Mouse (Mus musculus): ENCODE measurements around the gene Coq10b. TPM values are rescaled to one million over a fixed set of nuclear protein-coding genes. Genes with fewer than 3 reads are reported as not detected.
"Not testable (repeated sequence)": the region's sequence is repeated elsewhere in the genome, so short reads cannot be mapped to it uniquely, and the experiment has no call there.

The Coq10b gene
- total RNA-seq, 2 experiments from 2014 or later: 33.3 to 33.7 TPM

DNA sequence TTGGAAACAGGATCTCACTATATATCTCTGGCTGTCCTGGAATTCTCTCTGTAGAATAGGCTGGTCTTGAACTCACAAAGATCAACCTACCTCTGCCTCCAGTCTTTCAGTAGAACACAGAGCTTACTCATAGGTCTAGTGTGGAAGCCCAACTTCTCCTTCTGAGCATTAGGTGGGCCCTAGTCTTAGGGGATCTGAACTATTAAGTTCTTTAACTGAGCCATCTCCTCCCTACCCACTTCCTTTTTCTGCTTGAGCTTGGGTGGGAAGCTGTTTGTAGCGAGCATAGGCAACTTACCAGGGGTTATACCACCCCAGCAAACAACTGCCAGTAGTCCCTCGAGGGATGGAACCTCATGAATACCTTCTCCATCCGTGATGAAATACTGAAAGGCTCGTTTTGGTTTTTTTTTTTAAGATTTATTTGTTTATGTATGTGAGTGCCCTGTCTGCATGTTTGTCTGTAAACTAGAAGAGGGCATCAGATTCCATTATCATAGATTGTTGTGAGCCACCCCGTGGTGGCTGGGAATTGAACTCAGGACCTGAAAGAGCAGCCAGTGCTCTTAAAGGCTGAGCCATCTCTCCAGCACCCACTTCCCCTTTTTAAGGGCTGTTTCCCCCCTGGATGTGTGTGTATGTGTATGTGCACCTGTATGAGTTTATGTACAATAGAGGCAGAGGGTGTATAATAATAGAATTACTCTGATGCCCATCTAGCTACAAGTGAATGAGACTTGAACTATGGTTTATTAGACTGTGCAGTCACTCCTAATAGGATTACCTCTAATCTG lies 2.9 kb downstream of the Coq10b start:
- no peak for DNase-seq

DNA sequence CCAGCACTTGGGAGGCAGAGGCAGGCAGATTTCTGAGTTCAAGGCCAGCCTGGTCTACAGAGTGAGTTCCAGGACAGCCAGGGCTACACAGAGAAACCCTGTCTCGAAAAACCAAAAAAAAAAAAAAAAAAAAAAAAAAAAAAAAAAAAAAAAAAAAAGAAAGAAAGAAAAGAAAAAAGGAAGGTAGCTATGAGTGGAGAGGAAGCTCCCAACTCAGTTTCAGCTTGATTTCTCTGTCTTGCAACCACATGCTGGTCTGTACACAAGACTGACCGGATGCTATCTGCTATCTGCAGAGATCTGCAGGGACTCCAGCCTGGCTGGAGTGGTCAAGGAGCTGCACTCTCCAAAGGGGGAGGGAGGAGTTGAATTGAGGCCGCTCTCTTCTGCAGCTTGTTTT lies 5.8 kb downstream of the Coq10b start:
- DNase-seq: not testable (repeated sequence)

GRCm38 (mm10) chr1:55061099-55061498 lies 8.5 kb downstream of the Coq10b start:
- DNase-seq: no peak

DNA sequence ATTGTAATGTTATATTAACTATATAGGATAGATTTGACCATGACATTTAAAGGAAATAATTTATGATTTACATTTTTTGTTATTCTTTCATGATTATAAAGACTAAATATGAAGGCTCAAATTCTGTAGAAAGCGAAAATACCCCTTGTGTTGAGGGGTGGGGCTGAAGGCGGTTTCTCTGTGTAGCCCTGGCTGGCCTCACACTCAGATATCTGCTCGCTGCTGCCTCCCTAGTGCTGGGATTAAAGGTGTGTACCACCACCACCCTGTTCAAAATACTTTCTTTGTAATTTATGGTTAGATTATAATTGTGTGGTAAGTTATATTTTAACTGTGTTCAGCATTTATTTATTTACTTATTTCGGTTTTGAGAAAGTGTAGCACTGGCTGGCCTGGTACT lies 9.2 kb downstream of the Coq10b start:
- no peak for DNase-seq

DNA sequence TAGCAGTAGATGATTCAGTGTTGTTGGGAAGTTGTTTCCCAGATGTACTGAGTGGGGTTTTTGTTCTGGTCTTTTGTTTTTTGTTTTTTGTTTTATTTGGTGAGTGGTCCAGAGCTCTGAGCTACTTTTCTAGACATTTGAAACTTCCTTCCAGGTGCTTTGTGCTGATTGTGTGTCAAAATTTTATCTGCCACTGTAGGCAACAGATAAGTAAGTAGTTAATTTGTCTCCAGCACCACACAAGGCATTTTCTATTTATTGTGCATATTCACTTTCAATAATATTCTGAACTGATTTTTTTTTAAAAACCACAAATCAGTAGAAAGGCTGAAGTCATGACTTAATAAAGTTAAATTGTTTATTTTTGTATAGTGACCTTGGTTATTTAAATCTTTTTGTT lies 19.8 kb downstream of the Coq10b start:
- DNase-seq: not testable (repeated sequence)

GRCm38 (mm10) chr1:55074757-55075156 lies 22.2 kb downstream of the Coq10b start:
- DNase-seq: no peak

DNA sequence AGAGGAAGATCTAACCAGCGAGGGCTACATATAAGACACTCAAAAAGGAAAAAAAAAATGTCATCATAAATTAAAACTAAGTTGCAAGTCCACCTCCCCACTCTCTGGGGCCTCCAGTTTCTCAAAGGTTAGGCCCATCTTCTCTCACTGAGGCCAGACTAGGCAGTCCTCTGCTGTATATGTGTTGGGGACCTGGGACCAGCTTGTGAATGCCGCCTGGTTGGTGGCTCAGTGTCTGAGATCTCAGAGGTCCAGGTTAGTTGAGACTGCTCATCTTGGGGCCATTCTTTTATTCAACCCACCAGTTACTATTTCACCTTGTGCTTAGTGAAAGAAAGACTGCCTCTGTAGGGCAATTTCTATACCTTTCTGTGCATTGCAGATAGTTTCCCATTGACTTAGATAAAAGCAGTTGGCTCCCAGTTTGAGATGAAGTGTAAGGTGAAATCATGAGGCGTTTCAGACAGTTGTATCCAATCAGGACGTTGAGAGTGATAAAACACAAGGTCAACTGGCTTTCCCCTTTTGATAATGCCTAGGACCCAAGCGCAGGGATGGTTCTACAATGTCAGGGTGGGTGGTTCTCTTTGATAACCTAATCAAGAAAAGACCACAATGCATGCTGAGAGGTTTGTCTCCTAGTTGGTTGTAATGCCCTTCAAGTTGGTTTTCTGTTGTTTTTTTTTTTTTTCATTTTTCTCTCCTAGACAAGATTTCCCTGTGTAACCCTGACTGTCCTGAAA lies 23.3 kb downstream of the Coq10b start:
- no peak for DNase-seq

DNA sequence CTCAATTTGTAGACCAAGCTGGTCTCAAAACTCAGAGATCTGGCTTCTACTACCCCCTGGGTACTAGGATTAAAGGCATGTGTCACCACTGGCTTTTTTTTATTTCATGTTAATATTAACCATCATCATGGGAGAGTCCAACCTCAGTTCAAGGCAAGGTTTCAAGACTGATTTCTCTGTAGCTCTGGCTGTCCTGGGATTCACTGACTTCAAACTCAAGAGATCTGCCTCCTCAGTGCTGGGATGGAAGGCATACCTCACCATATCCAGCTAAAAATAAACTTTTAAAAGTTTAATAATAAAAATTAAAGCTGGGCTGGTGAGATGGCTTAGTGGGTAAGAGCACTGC lies 23.8 kb downstream of the Coq10b start:
- DNase-seq: no peak

- no peak for DNase-seq
These were observed 24.4 kb downstream of the Coq10b start for GRCm38 (mm10) chr1:55076849-55077516.

GRCm38 (mm10) chr1:55079677-55080076 lies 27.1 kb downstream of the Coq10b start:
- DNase-seq: peak; percentile 56 to 70

DNA sequence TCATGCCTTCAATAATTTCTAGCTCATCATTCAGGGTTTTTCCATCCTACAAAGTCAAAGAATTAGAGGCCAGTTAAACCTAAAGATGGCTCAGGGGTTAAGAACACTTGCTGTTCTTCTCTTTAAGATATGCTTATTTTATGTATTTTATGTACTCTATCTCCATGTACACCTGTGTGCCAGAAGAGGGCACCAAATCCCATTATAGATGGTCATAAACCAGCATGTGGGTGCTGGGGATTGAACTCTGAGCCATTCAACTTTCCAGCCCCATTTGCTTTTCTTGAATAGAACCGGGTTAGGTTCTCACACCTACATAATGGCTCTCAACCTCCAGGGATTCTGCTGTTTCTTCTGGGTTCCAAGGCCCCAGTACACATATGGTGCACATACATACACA lies 29.5 kb downstream of the Coq10b start:
- no peak for DNase-seq

DNA sequence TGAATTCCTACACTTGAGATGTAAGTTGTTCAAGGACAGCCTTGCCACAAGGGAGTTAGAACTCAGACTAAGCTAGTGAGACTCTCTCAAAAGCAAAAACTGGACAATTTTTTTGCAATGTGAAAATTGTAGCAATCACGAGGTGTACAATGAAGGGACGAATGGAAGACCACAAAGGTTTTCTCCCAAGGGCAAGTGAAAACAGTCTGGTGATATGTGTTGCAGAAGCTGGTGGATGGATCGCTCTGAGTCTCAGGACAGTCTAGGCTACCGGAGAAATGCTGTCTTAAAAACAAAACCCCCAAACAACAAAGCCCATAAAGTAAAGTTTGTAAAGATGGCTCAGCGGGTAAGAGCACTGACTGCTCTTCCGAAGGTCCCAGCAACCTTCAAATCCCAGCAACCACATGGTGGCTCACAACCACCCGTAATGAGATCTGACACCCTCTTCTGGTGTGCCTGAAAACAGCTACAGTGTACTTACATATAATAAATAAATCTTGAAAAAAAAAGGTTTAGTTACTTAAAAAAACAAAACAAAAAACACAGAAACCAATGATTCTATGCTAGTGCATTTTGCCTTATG lies 33.3 kb downstream of the Coq10b start:
- DNase-seq: no peak

GRCm38 (mm10) chr1:55086868-55087400 lies 34.4 kb downstream of the Coq10b start:
- DNase-seq: no peak

GRCm38 (mm10) chr1:55087401-55087904 lies 34.9 kb downstream of the Coq10b start:
- peak in 1 of 2 experiments; percentile 80 for DNase-seq

DNA sequence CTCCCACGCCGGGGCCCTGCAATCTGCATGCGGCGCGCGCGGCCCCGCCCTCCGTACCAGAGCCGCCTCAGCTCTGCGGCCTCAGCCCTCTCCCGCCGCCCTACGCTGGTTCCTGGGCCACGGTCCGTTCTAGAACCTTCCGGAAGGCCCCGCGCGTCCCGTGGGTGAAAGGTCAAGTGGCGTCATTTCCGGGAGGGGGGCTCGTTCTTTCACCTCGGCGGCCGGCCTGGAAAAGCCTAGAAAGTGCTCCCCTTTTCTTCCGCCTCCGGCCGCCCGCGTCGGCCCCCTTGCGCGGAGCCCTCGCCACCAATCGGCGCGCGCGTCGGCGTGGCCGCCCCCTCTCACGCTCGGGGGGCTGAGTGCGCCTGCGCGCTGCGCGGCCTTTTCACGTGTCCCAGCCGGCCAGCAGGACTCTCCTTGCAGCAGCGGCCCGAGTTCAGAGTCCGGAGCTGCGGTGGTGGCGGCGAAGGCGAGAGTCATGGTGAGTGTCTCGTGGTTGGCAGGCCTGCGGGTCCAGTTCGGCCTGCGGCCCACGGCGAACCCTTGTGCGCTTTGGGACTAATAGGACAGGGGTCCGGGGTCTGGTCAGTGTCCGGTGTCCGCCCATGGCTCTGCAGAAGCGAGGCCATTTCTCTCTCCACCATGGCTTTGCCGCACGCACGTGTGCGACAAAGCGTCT lies 35.5 kb downstream of the Coq10b start, which contains the start of the genes Hspe1 and Hspd1:
Hspe1 (plus strand) TSS at position 201 of the 679 bp plus-strand sequence.
Hspd1 (minus strand) TSS at position 312 of the 679 bp plus-strand sequence.
- DNase-seq: peak; percentile 98 to 99

DNA sequence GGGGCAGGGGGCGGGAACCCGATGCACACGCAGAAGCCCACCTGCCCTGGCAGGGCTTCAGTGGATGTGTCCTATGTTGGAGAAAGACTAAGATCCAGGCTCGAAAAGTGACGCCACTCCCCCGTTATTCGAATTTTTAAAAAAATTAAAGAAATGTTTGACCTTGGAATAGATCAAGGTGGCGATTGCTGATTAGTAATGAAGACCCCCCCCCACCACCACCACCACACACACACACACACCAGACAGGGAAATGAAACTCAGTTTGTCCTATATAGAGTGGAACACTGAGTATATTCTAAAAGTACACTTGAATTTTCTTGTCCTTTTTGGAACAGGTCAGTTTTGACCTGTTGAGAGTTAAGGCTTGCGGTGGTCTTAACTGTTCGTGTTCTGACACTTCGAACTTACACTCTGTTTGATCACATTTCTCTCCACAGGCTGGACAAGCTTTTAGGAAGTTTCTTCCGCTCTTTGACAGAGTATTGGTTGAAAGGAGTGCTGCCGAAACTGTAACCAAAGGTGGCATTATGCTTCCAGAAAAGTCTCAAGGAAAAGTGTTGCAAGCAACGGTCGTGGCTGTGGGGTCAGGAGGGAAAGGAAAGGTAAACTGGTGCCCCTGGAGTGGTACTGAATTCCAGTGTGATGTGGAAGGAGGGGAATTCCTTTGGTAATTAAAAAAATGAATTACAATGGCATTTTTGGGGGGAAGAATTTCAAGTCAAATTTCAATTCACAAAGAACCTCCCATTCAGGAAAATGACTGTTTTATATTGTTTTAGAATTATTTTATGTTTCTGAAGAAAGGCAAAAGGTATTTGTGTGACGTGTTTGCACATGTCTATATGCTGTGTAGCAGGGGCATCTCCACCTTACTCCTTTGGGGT lies 36.3 kb downstream of the Coq10b start:
- no peak for DNase-seq

- DNase-seq: no peak
These were observed 37.0 kb downstream of the Coq10b start for GRCm38 (mm10) chr1:55089498-55090064.

- DNase-seq: peak in 1 of 2 experiments; percentile 29
These were observed 39.5 kb downstream of the Coq10b start for GRCm38 (mm10) chr1:55092056-55092455.

DNA sequence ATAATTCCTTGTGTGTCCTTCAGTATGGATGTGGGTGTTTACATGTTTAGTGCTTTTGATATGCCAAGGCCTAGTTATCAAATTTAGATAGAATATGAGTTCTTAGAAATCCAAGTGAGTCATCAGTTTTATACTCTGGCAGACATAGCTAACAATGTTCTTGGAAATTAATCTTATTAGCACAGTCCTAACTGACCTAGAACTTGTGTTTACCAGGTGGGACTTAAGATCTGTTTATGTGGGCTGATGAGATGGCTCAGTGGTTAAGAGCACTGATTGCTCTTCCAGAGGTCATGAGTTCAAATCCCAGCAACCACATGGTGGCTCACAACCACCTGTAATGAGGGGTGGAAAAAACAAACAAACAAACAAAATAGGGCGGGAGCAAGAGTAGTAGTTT lies 39.9 kb downstream of the Coq10b start:
- no peak for DNase-seq

Data from heart, adult 18-20 months (tissue).